Mouse (Mus musculus): ENCODE results near the gene Plscr4. TPM values are rescaled to one million over a fixed set of nuclear protein-coding genes. Genes with fewer than 3 reads are reported as not detected.

Plscr4 gene
- polyA plus RNA-seq, 1 experiment = not detected

GRCm38 (mm10) chr9:92489857-92490256 lies 32.7 kb downstream of the Plscr4 start:
- TF ChIP-seq GATA1 (IDR thresholded peaks at IDR 0.05; ENCODE audit: low read length) = no peak

- no peak for TF ChIP-seq GATA1 (IDR thresholded peaks at IDR 0.05; ENCODE audit: low read length)
Measured at GRCm38 (mm10) chr9:92490319-92490718, 33.1 kb downstream of the Plscr4 start.

- TF ChIP-seq GATA1 (IDR thresholded peaks at IDR 0.05; ENCODE audit: low read length) = no peak
Measured at GRCm38 (mm10) chr9:92491274-92491673, 34.1 kb downstream of the Plscr4 start.

- no peak for TF ChIP-seq GATA1 (IDR thresholded peaks at IDR 0.05; ENCODE audit: low read length)
Measured at GRCm38 (mm10) chr9:92499710-92500410, 42.7 kb downstream of the Plscr4 start.

GRCm38 (mm10) chr9:92504256-92504655 lies 47.1 kb downstream of the Plscr4 start:
- TF ChIP-seq GATA1 (IDR thresholded peaks at IDR 0.05; ENCODE audit: low read length) = no peak

GRCm38 (mm10) chr9:92504889-92505288 lies 47.7 kb downstream of the Plscr4 start:
- no peak for TF ChIP-seq GATA1 (IDR thresholded peaks at IDR 0.05; ENCODE audit: low read length)

GRCm38 (mm10) chr9:92511696-92512095 lies 54.5 kb downstream of the Plscr4 start:
- TF ChIP-seq GATA1 (IDR thresholded peaks at IDR 0.05; ENCODE audit: low read length) = no peak

GRCm38 (mm10) chr9:92517036-92517435 lies 59.9 kb downstream of the Plscr4 start:
- TF ChIP-seq GATA1 (IDR thresholded peaks at IDR 0.05; ENCODE audit: low read length) = no peak

GRCm38 (mm10) chr9:92520751-92521150 lies 63.6 kb downstream of the Plscr4 start:
- TF ChIP-seq GATA1 (IDR thresholded peaks at IDR 0.05; ENCODE audit: low read length) = no peak

GRCm38 (mm10) chr9:92524506-92524905 lies 67.3 kb downstream of the Plscr4 start:
- no peak for TF ChIP-seq GATA1 (IDR thresholded peaks at IDR 0.05; ENCODE audit: low read length)

GRCm38 (mm10) chr9:92530055-92530454 lies 72.9 kb downstream of the Plscr4 start:
- TF ChIP-seq GATA1 (IDR thresholded peaks at IDR 0.05; ENCODE audit: low read length) = no peak

- TF ChIP-seq GATA1 (IDR thresholded peaks at IDR 0.05; ENCODE audit: low read length) = no peak
Measured at GRCm38 (mm10) chr9:92537735-92538134, 80.6 kb downstream of the Plscr4 start.

GRCm38 (mm10) chr9:92538216-92538615 lies 81.0 kb downstream of the Plscr4 start:
- no peak for TF ChIP-seq GATA1 (IDR thresholded peaks at IDR 0.05; ENCODE audit: low read length)

Other genes with a start within 250 kb of the Plscr4 start
- gene Plscr1, start 207.6 kb upstream of the Plscr4 start, polyA plus RNA-seq (2012) = 131 and 153 TPM in 2 replicates
- 0.10 TPM in 1 of 2 replicates, not detected in the other for gene Plscr2, start 181.8 kb upstream of the Plscr4 start, polyA plus RNA-seq (2012)
- gene 1700057G04Rik, start 148.0 kb upstream of the Plscr4 start, polyA plus RNA-seq (2012) = not detected in 2 replicates
- 3.7 and 6.1 TPM in 2 replicates for gene Plod2, start 84.8 kb downstream of the Plscr4 start, polyA plus RNA-seq (2012)